Mouse (Mus musculus) CH12.LX (cell line): Measurements from ENCODE around the gene Galnt14. TPM values are rescaled to one million over a fixed set of nuclear protein-coding genes. Genes with fewer than 3 reads are reported as not detected.

Experiments used
- DNase-seq: peaks from one replicate; pipeline ENCODE4 v3.0.0-alpha.2; 2013; ENCODE audit errors: extremely low read depth
- H3K27ac ChIP-seq: 2 replicates; pipeline ENCODE4 v1.5.1; 2012; ENCODE audit warnings: low read depth, mild to moderate bottlenecking, control low read depth, moderate library complexity; ENCODE audit not compliant: insufficient read depth
- H3K27me3 ChIP-seq: replicated peaks from 2 replicates; pipeline ENCODE3; 2012; ENCODE audit warnings: inconsistent platforms
- H3K36me3 ChIP-seq, 2 experiments: replicated peaks in 1 of 2; 2 replicates each; pipeline versions ENCODE3 to v1.6.1; 2012; ENCODE audit warnings: inconsistent platforms in 1 of 2, low read length in 1 of 2, mild to moderate bottlenecking in 1 of 2, mixed read lengths in 1 of 2, moderate library complexity in 1 of 2; ENCODE audit not compliant: control insufficient read depth in 1 of 2, insufficient read depth in 1 of 2
- H3K4me1 ChIP-seq, 2 experiments: 2 replicates each; pipeline ENCODE4 v1.6.1; 2012; ENCODE audit warnings: inconsistent platforms in 1 of 2, moderate library complexity in 1 of 2; ENCODE audit not compliant: insufficient read depth in 2 of 2, control insufficient read depth in 1 of 2
- H3K4me2 ChIP-seq: 2 replicates; pipeline ENCODE4 v1.6.1; 2012; ENCODE audit warnings: low read depth, mild to moderate bottlenecking, control low read depth; ENCODE audit not compliant: poor library complexity, insufficient read depth, severe bottlenecking
- H3K4me3 ChIP-seq, 3 experiments: fragments of 150-350 bp in 1 of 3; sonication (generic) in 1 of 3; replicated peaks in 1 of 3; 2 replicates each; pipeline versions ENCODE3 to v1.5.1; 2011 to 2012; ENCODE audit warnings: low read depth in 2 of 3, low read length in 2 of 3, mild to moderate bottlenecking in 2 of 3, moderate library complexity in 2 of 3, control low read depth in 1 of 3, improper control_type of control experiment in 1 of 3, inconsistent platforms in 1 of 3, mixed read lengths in 1 of 3; ENCODE audit not compliant: poor library complexity in 1 of 3
- H3K79me2 ChIP-seq: replicated peaks from 2 replicates; pipeline ENCODE4 v1.6.1; 2012; ENCODE audit warnings: mild to moderate bottlenecking, moderate library complexity; ENCODE audit not compliant: control insufficient read depth, poor library complexity, insufficient read depth, severe bottlenecking; ENCODE audit errors: extremely low read depth
- H3K9ac ChIP-seq: 2 replicates; pipeline ENCODE4 v1.6.1; 2012; ENCODE audit warnings: low read depth, mild to moderate bottlenecking, control low read depth, moderate library complexity; ENCODE audit not compliant: insufficient read depth
- H3K9me3 ChIP-seq: replicated peaks from 2 replicates; pipeline ENCODE3; 2012; ENCODE audit warnings: low read length, inconsistent platforms, mixed read lengths
- BHLHE40 ChIP-seq: IDR thresholded peaks from 2 replicates; pipeline ENCODE4 v1.6.1; 2011; ENCODE audit warnings: mild to moderate bottlenecking, low read depth, low read length, improper control_type of control experiment
- CHD1 ChIP-seq: IDR thresholded peaks from 2 replicates; pipeline ENCODE4 v1.6.1; 2012; ENCODE audit warnings: low read depth, low read length, improper control_type of control experiment, inconsistent platforms
- E2F4 ChIP-seq: IDR thresholded peaks from 2 replicates; pipeline ENCODE4 v1.6.1; 2011; ENCODE audit warnings: low read depth, low read length, improper control_type of control experiment; ENCODE audit not compliant: insufficient replicate concordance
- EP300 ChIP-seq: IDR thresholded peaks from 2 replicates; pipeline ENCODE4 v1.6.1; 2011; ENCODE audit warnings: low read length, improper control_type of control experiment
- ETS1 ChIP-seq: conservative IDR thresholded peaks from 2 replicates; pipeline ENCODE4 v1.6.1; 2012; ENCODE audit warnings: low read depth, mild to moderate bottlenecking, inconsistent platforms, low read length, improper control_type of control experiment, moderate library complexity
- GABPA ChIP-seq: IDR thresholded peaks from 2 replicates; pipeline ENCODE4 v1.6.1; 2012; ENCODE audit warnings: low read depth, low read length, improper control_type of control experiment, inconsistent platforms; ENCODE audit not compliant: insufficient replicate concordance
- HCFC1 ChIP-seq: IDR thresholded peaks from 2 replicates; pipeline ENCODE4 v1.6.1; 2012; ENCODE audit warnings: low read depth, mild to moderate bottlenecking, inconsistent platforms, low read length, improper control_type of control experiment
- JUN ChIP-seq: IDR thresholded peaks from 2 replicates; pipeline ENCODE4 v1.6.1; 2011; ENCODE audit warnings: low read depth, mild to moderate bottlenecking, low read length, improper control_type of control experiment, moderate library complexity; ENCODE audit not compliant: insufficient read depth
- JUND ChIP-seq: conservative IDR thresholded peaks from 2 replicates; pipeline ENCODE4 v1.6.1; 2011; ENCODE audit warnings: low read depth, low read length, improper control_type of control experiment
- MAZ ChIP-seq: IDR thresholded peaks from 2 replicates; pipeline ENCODE4 v1.6.1; 2012; ENCODE audit warnings: low read depth, mild to moderate bottlenecking, inconsistent platforms, low read length, improper control_type of control experiment, moderate library complexity
- MXI1 ChIP-seq: IDR thresholded peaks from 2 replicates; pipeline ENCODE4 v1.6.1; 2011; ENCODE audit warnings: mild to moderate bottlenecking, low read depth, low read length, improper control_type of control experiment
- NRF1 ChIP-seq: IDR thresholded peaks from 2 replicates; pipeline ENCODE4 v1.6.1; 2014; ENCODE audit warnings: low read depth, mild to moderate bottlenecking, inconsistent platforms, low read length, improper control_type of control experiment, moderate library complexity
- PAX5 ChIP-seq: IDR thresholded peaks from 2 replicates; pipeline ENCODE4 v1.6.1; 2012; ENCODE audit warnings: low read length, inconsistent platforms, mixed read lengths
- POLR2AphosphoS2 ChIP-seq: IDR thresholded peaks from 2 replicates; pipeline ENCODE4 v1.6.1; 2011; ENCODE audit warnings: low read depth, low read length, improper control_type of control experiment
- SIN3A ChIP-seq: IDR thresholded peaks from 2 replicates; pipeline ENCODE4 v1.6.1; 2012; ENCODE audit warnings: low read length, improper control_type of control experiment, inconsistent platforms
- TBP ChIP-seq: conservative IDR thresholded peaks from 2 replicates; pipeline ENCODE4 v1.6.1; 2011; ENCODE audit warnings: low read depth, low read length, improper control_type of control experiment
- UBTF ChIP-seq: IDR thresholded peaks from 2 replicates; pipeline ENCODE4 v1.6.1; 2012; ENCODE audit warnings: low read depth, mild to moderate bottlenecking, inconsistent platforms, low read length, improper control_type of control experiment, moderate library complexity
- ZC3H11A ChIP-seq: IDR thresholded peaks from 2 replicates; pipeline ENCODE4 v1.6.1; 2012; ENCODE audit warnings: low read depth, mild to moderate bottlenecking, inconsistent platforms, low read length, improper control_type of control experiment
- ZKSCAN1 ChIP-seq: IDR thresholded peaks from 2 replicates; pipeline ENCODE4 v1.6.1; 2012; ENCODE audit warnings: low read depth, inconsistent platforms, low read length, improper control_type of control experiment, borderline replicate concordance
- ZMIZ1 ChIP-seq: IDR thresholded peaks from 2 replicates; pipeline ENCODE4 v1.6.1; 2012; ENCODE audit warnings: low read depth, mild to moderate bottlenecking, inconsistent platforms, low read length, improper control_type of control experiment
- ZNF384 ChIP-seq: IDR thresholded peaks from 2 replicates; pipeline ENCODE4 v1.6.1; 2012; ENCODE audit warnings: low read depth, low read length, improper control_type of control experiment, inconsistent platforms
- dilution Hi-C: fragments of 300-500 bp; cut with MboI; formaldehyde crosslinking; loops from 2 replicates; pipeline ENCODE4 v1.14.3; 2020; ENCODE audit warnings: low sequenced_read_pairs; ENCODE audit not compliant: extremely low pct_unique_long_range_greater_than_20kb, extremely low pct_ligation_motif_present
- in situ Hi-C: fragments of 300-500 bp; cut with MboI; formaldehyde crosslinking; loops from 3 replicates; pipeline ENCODE4 v1.14.3; 2019; ENCODE audit warnings: low sequenced_read_pairs, low pct_ligation_motif_present, low pct_unique_long_range_greater_than_20kb, mixed read lengths
- polyA plus RNA-seq: library from polyadenylated mRNA; unstranded; fragments of >175 nt; gene quantifications from 2 replicates; pipeline ENCODE4 v1.2.1, GENCODE M21; 2012; ENCODE audit warnings: low read depth; ENCODE audit not compliant: insufficient read length
- total RNA-seq, 2 experiments: library from RNA; depleted of rRNA; stranded (reverse); fragments of 300-350 nt in 1 of 2; fragments of >200 nt in 1 of 2; gene quantifications; 2 replicates each; pipeline ENCODE4 v1.2.3; 2012 to 2014

Galnt14 gene
- total and polyA plus RNA-seq, 3 experiments = 1.0 to 5.8 (median 2.4) TPM

- no peaks in the 10 kb centered on the region for H3K9me3 ChIP-seq
- TF ChIP-seq JUN (no peak), ZKSCAN1 (no peak), PAX5 (no peak), POLR2AphosphoS2 (no peak), ETS1 (no peak), NRF1 (no peak), GABPA (no peak), SIN3A (no peak), MAZ (no peak), UBTF (no peak), E2F4 (no peak), TBP (no peak), EP300 (no peak), MXI1 (no peak), ZC3H11A (no peak), ZNF384 (no peak), HCFC1 (no peak), ZMIZ1 (no peak)
These were observed 24.0 kb downstream of the Galnt14 start for GRCm38 (mm10) chr17:73686292-73686691.

GRCm38 (mm10) chr17:73684746-73685145 lies 25.5 kb downstream of the Galnt14 start:
- TF ChIP-seq MAZ (no peak), JUND (no peak), BHLHE40 (no peak), ZNF384 (no peak), CHD1 (no peak)
- TF ChIP-seq, all 38 proteins: peak for 0
- Histone ChIP-seq H3K4me1 (no peaks in the 10 kb centered on the region; a peak in 1 of 4 replicates), H3K27me3 (no peaks in the 10 kb centered on the region), H3K4me2 (no peak overlapping the region), H3K4me3 (no peak overlapping the region), H3K27ac (no peak overlapping the region), H3K36me3 (no peaks in the 10 kb centered on the region), H3K9ac (no peak overlapping the region), H3K79me2 (no peaks in the 10 kb centered on the region), H3K9me3 (no peaks in the 10 kb centered on the region)
- in situ Hi-C loops (no loop called here), dilution Hi-C loops (no loop called here)
- no peak for DNase-seq

More at GRCm38 (mm10) chr17:73686292-73686691, 24.0 kb downstream of the Galnt14 start:
- Histone ChIP-seq H3K79me2 (no peaks in the 10 kb centered on the region), H3K9ac (no peak overlapping the region), H3K4me1 (no peaks in the 10 kb centered on the region; a peak in 1 of 4 replicates), H3K27me3 (no peaks in the 10 kb centered on the region), H3K4me3 (no peak overlapping the region), H3K27ac (no peak overlapping the region), H3K36me3 (no peaks in the 10 kb centered on the region), H3K4me2 (no peak overlapping the region)
- in situ Hi-C loops = no loop called here
- no peak for DNase-seq
- dilution Hi-C loops = no loop called here
